ENCODE assay signal across 7 mouse cellular contexts in genomic region chr10:91180301-91180700, GRCm38 (mm10). TPM values are rescaled to one million over a fixed set of nuclear protein-coding genes. Genes with fewer than 3 reads are reported as not detected.
DNase-seq lines count a peak whose midpoint lies in the region; ATAC-seq and TF ChIP-seq lines count a peak whose summit lies in the region.

No protein-coding gene starts in this region.

- peak overlapping the region; percentile 36 for H3K4me2 ChIP-seq in limb, embryonic 11.5 days (ENCODE audit: low read depth, severe bottlenecking)
- peak overlapping the region; percentile 61 for H3K4me2 ChIP-seq in stomach, embryonic 16.5 days (ENCODE audit: low read depth, low read length)

- H3K4me1 ChIP-seq in E14TG2a.4 (replicated peaks; ENCODE audit: low read depth, low read length) = peaks cover 57% of the 10 kb centered on the region
- peaks cover 23% of the 10 kb centered on the region for H3K4me1 ChIP-seq in forebrain, embryonic 10.5 days
- no peaks in the 10 kb centered on the region; the same call in 1 of the 2 replicates for H3K4me1 ChIP-seq in limb, embryonic 11.5 days (ENCODE audit: control insufficient read depth, insufficient read depth, low read length)
- H3K4me1 ChIP-seq in stomach, embryonic 16.5 days (ENCODE audit: control insufficient read depth, insufficient read depth, low read length) = peaks cover 14% of the 10 kb centered on the region; the same call in 1 of the 2 replicates

- WGBS in forebrain, embryonic 10.5 days = 45% methylated on average over 7 of the region's 7 CpGs
- WGBS in limb, embryonic 11.5 days = 26% methylated on average over 7 of the region's 7 CpGs
- WGBS in stomach, embryonic 16.5 days = 15% methylated on average over 7 of the region's 7 CpGs

- peaks cover 9% of the 10 kb centered on the region; the same call in 1 of the 2 replicates for H3K27me3 ChIP-seq in E14TG2a.4 (ENCODE audit: insufficient read depth, low read length)
- no peaks in the 10 kb centered on the region for H3K27me3 ChIP-seq in forebrain, embryonic 10.5 days (ENCODE audit: poor library complexity, severe bottlenecking)
- no peaks in the 10 kb centered on the region for H3K27me3 ChIP-seq in limb, embryonic 11.5 days (ENCODE audit: control insufficient read depth, insufficient read depth, low read length)
- H3K27me3 ChIP-seq in stomach, embryonic 16.5 days (ENCODE audit: control insufficient read depth, insufficient read depth, low read length) = no peaks in the 10 kb centered on the region

- H3K4me3 ChIP-seq in E14TG2a.4 (replicated peaks; ENCODE audit: low read length) = peak overlapping the region; percentile 87
- peak overlapping the region; percentile 58 for H3K4me3 ChIP-seq in forebrain, embryonic 10.5 days
- peak overlapping the region; percentile 36; the same call in 1 of the 2 replicates for H3K4me3 ChIP-seq in limb, embryonic 11.5 days (ENCODE audit: low read depth, low read length)
- peak overlapping the region; percentile 56 for H3K4me3 ChIP-seq in stomach, embryonic 16.5 days (replicated peaks; ENCODE audit: low read length)
- no peak overlapping the region for H3K4me3 ChIP-seq in left cerebral cortex, adult 2 months

- 0 out of 2 replicates have a peak, but pooled peaks cover 2% of the 10 kb centered on the region for H3K9me3 ChIP-seq in E14TG2a.4 (ENCODE audit: low read length)
- H3K9me3 ChIP-seq in forebrain, embryonic 10.5 days = no peaks in the 10 kb centered on the region; the same call in 1 of the 2 replicates
- no peaks in the 10 kb centered on the region for H3K9me3 ChIP-seq in limb, embryonic 11.5 days (ENCODE audit: control insufficient read depth, low read length)
- no peaks in the 10 kb centered on the region for H3K9me3 ChIP-seq in stomach, embryonic 16.5 days (replicated peaks; ENCODE audit: control insufficient read depth, low read length)

- no peaks in the 10 kb centered on the region for H3K36me3 ChIP-seq in E14TG2a.4 (ENCODE audit: insufficient read depth, low read length)
- H3K36me3 ChIP-seq in forebrain, embryonic 10.5 days (replicated peaks) = no peaks in the 10 kb centered on the region
- no peaks in the 10 kb centered on the region for H3K36me3 ChIP-seq in limb, embryonic 11.5 days (ENCODE audit: control insufficient read depth, insufficient read depth, low read length)
- H3K36me3 ChIP-seq in stomach, embryonic 16.5 days (ENCODE audit: control insufficient read depth, insufficient read depth, low read length) = no peaks in the 10 kb centered on the region

- TF ChIP-seq CTCF in E14TG2a.4 (conservative IDR thresholded peaks at IDR 0.05; ENCODE audit: low read length) = no peak
- TF ChIP-seq CTCF in left cerebral cortex, adult 2 months (IDR thresholded peaks at IDR 0.05) = no peak

- H3K9ac ChIP-seq in limb, embryonic 11.5 days (ENCODE audit: low read length) = peak overlapping the region; percentile 9; the same call in 1 of the 2 replicates
- peak overlapping the region; percentile 74 for H3K9ac ChIP-seq in stomach, embryonic 16.5 days (ENCODE audit: low read length)

- DNase-seq in 416B (ENCODE audit: low read depth) = peak; percentile 89
- DNase-seq in forebrain, embryonic 10.5 days (ENCODE audit: extremely low spot score, low spot score) = peak; percentile 38
- peak; percentile 60 for DNase-seq in limb, embryonic 11.5 days (ENCODE audit: low spot score)
- no peak for DNase-seq in left cerebral cortex, adult 2 months (ENCODE audit: extremely low spot score in 1 of 2, low spot score in 2 of 2)
- no peak for DNase-seq in layer of hippocampus, adult 9-11 months

- intact Hi-C loops in left cerebral cortex, adult 2 months (cut with DNase I) = no loop called here

- ATAC-seq in limb, embryonic 11.5 days (ENCODE audit: insufficient number of reproducible peaks, low FRiP score, low TSS enrichment, low read depth) = no peak
- no peak for ATAC-seq in stomach, embryonic 16.5 days (ENCODE audit: insufficient read depth, low FRiP score)

- peak overlapping the region; percentile 95 for H3K27ac ChIP-seq in forebrain, embryonic 10.5 days
- H3K27ac ChIP-seq in limb, embryonic 11.5 days (replicated peaks; ENCODE audit: low read depth, low read length) = peak overlapping the region; percentile 98; the same call in 1 of the 2 replicates
- peak overlapping the region; percentile 99 for H3K27ac ChIP-seq in stomach, embryonic 16.5 days (ENCODE audit: low read length)
- H3K27ac ChIP-seq in left cerebral cortex, adult 2 months = no peak overlapping the region

RNA-seq across cellular contexts. Expression of gene Tmpo, which starts 0.8 kb away (rescaled TPM):
- 261 and 275 TPM in 2 replicates for polyA plus RNA-seq in forebrain, embryonic 10.5 days (2016; fragmentation: Nextera tagmentation; extraction: Ambion mirVana)
- polyA plus RNA-seq in limb, embryonic 11.5 days (2014; fragmentation: Nextera tagmentation; extraction: Ambion mirVana) = 359 and 371 TPM in 2 replicates
- polyA plus RNA-seq in stomach, embryonic 16.5 days (2015; fragmentation: Nextera tagmentation; extraction: Ambion mirVana) = 109 and 132 TPM in 2 replicates
- 10 to 100 TPM; 40.4 to 40.6 TPM for total RNA-seq in left cerebral cortex, adult 2 months (2021)

RNA-seq across cellular contexts. Expression of gene Slc25a3, which starts 56.4 kb away (rescaled TPM):
- 412 and 413 TPM in 2 replicates for polyA plus RNA-seq in forebrain, embryonic 10.5 days (2016; fragmentation: Nextera tagmentation; extraction: Ambion mirVana)
- polyA plus RNA-seq in limb, embryonic 11.5 days (2014; fragmentation: Nextera tagmentation; extraction: Ambion mirVana) = 450 and 461 TPM in 2 replicates
- polyA plus RNA-seq in stomach, embryonic 16.5 days (2015; fragmentation: Nextera tagmentation; extraction: Ambion mirVana) = 483 and 485 TPM in 2 replicates
- total RNA-seq in left cerebral cortex, adult 2 months (2021) = 100 to 1,000 TPM; 501 to 539 TPM

Comparison
In these comparisons a context has a peak if more than half of its experiments do, and no peak if none do; other contexts are left out.
1. DNase-seq: peak in 416B (single experiment), forebrain, embryonic 10.5 days (single experiment) and limb, embryonic 11.5 days (single experiment); none in left cerebral cortex, adult 2 months (0 of 2) and layer of hippocampus, adult 9-11 months (single experiment).